Comparison of ENCODE assay signal across 30 mouse cellular contexts in genomic region chr3:83859595-83859994, GRCm38 (mm10). TPM values are rescaled to one million over a fixed set of nuclear protein-coding genes. Genes with fewer than 3 reads are reported as not detected.
DNase-seq lines count a peak whose midpoint lies in the region; ATAC-seq and TF ChIP-seq lines count a peak whose summit lies in the region.
"Had no signal": no experiment of that assay in that cellular context is flagged by ENCODE, and none has a peak within 500 bp of the region (broad histone marks: within the 10 kb centered on the region; RNA-seq: fewer than 3 reads in every experiment).

No protein-coding gene starts in this region.

- 69% methylated on average over 7 of the region's 7 CpGs for WGBS in liver, embryonic 15.5 days (ENCODE audit: insufficient replicate concordance)
- WGBS in liver, embryonic 12.5 days (ENCODE audit: insufficient replicate concordance): 75% methylated on average over 7 of the region's 7 CpGs
- 70% methylated on average over 7 of the region's 7 CpGs for WGBS in liver, postnatal 0 days (ENCODE audit: insufficient replicate concordance)

- no peaks in the 10 kb centered on the region for H3K27me3 ChIP-seq in liver, embryonic 15.5 days
- no peaks in the 10 kb centered on the region; the same call in 1 of the 2 replicates for H3K27me3 ChIP-seq in liver, embryonic 12.5 days (replicated peaks)
- no peaks in the 10 kb centered on the region for H3K27me3 ChIP-seq in Patski
- no peaks in the 10 kb centered on the region for H3K27me3 ChIP-seq in liver, postnatal 0 days (ENCODE audit: insufficient read depth, low read length)
- H3K27me3 ChIP-seq: embryonic facial prominence, embryonic 12.5 days; forebrain, embryonic 12.5 days; heart, embryonic 13.5 days; kidney, embryonic 15.5 days; liver, embryonic 13.5 days; lung, embryonic 15.5 days; neural tube, embryonic 12.5 days had no signal

- H3K4me3 ChIP-seq in liver, embryonic 15.5 days (replicated peaks): no peak overlapping the region
- no peak overlapping the region for H3K4me3 ChIP-seq in liver, embryonic 12.5 days
- no peak overlapping the region for H3K4me3 ChIP-seq in bone marrow macrophage, adult 2 months (ENCODE audit: insufficient read depth, low read length)
- H3K4me3 ChIP-seq in liver, postnatal 0 days (ENCODE audit: low read depth, low read length): no peak overlapping the region
- H3K4me3 ChIP-seq: embryonic facial prominence, embryonic 12.5 days; forebrain, embryonic 12.5 days; heart, embryonic 13.5 days; kidney, embryonic 15.5 days; liver, embryonic 13.5 days; lung, embryonic 15.5 days; myocyte; neural tube, embryonic 12.5 days had no signal

- DNase-seq in Patski (ENCODE audit: low read depth, low spot score): no peak
- no peak for DNase-seq in liver, postnatal 0 days
- DNase-seq in embryo, embryonic 10 days (ENCODE audit: low spot score): no peak
- no peak for DNase-seq in embryo, embryonic 10.5 days (ENCODE audit: low spot score)
- DNase-seq: adrenal gland, postnatal 25 days; cerebellum, adult 8-10 months; cerebellum, postnatal 25 days; embryo, embryonic 11 days; gastrocnemius, postnatal 36 days; heart, postnatal 10 days; kidney, adult 18-20 months; kidney, postnatal 25 days; liver, embryonic 13.5 days; right cerebral cortex, adult 18-20 months; spleen, adult 18-20 months; thymus, postnatal 14 days had no signal

- TF ChIP-seq POLR2A in bone marrow macrophage, adult 2 months (IDR thresholded peaks at IDR 0.05; ENCODE audit: borderline replicate concordance, low read depth, low read length): no peak

- no peak overlapping the region; the same call in 1 of the 2 replicates for H3K4me2 ChIP-seq in liver, embryonic 15.5 days
- no peak overlapping the region for H3K4me2 ChIP-seq in liver, embryonic 12.5 days
- peak overlapping the region; percentile 14; the same call in 1 of the 2 replicates for H3K4me2 ChIP-seq in liver, postnatal 0 days (ENCODE audit: low read depth, low read length)
- H3K4me2 ChIP-seq: embryonic facial prominence, embryonic 12.5 days; forebrain, embryonic 12.5 days; heart, embryonic 13.5 days; kidney, embryonic 15.5 days; liver, embryonic 13.5 days; lung, embryonic 15.5 days; midbrain, embryonic 11.5 days; neural tube, embryonic 12.5 days had no signal

- peak; percentile 26; the same call in 1 of the 2 replicates for TF ChIP-seq EP300 in liver, postnatal 0 days (IDR thresholded peaks at IDR 0.05; ENCODE audit: low read depth)

- in situ Hi-C loops in Patski (cut with MboI; ENCODE audit: low pct_unique_long_range_greater_than_20kb): no loop called here

- H3K4me1 ChIP-seq in liver, embryonic 15.5 days (replicated peaks): peaks cover 6% of the 10 kb centered on the region; the same call in 1 of the 2 replicates
- H3K4me1 ChIP-seq in liver, embryonic 12.5 days: 0 out of 2 replicates have a peak, but pooled peaks cover 6% of the 10 kb centered on the region
- peaks cover 63% of the 10 kb centered on the region for H3K4me1 ChIP-seq in bone marrow macrophage, adult 2 months (ENCODE audit: control insufficient read depth, insufficient read depth, low read length)
- peaks cover 9% of the 10 kb centered on the region for H3K4me1 ChIP-seq in liver, postnatal 0 days (ENCODE audit: insufficient read depth)
- H3K4me1 ChIP-seq: embryonic facial prominence, embryonic 12.5 days; forebrain, embryonic 12.5 days; kidney, embryonic 15.5 days; liver, embryonic 13.5 days; neural tube, embryonic 12.5 days had no signal

- ATAC-seq in liver, embryonic 15.5 days (ENCODE audit: insufficient read depth): no peak
- ATAC-seq in liver, embryonic 12.5 days: no peak
- ATAC-seq in Patski: peak; percentile 22
- ATAC-seq in liver, postnatal 0 days: no peak
- ATAC-seq: activated CD4-positive, CD25-positive, alpha-beta regulatory T cell, adult 4 months; CD4-positive, CD25-positive, alpha-beta regulatory T cell, adult 4 months; hindbrain, embryonic 16.5 days had no signal

- 0 out of 2 replicates have a peak overlapping the region, but pooled peaks have one; percentile 16 for H3K27ac ChIP-seq in liver, embryonic 15.5 days (replicated peaks)
- H3K27ac ChIP-seq in liver, embryonic 12.5 days: no peak overlapping the region
- peak overlapping the region; percentile 60; the same call in 1 of the 2 replicates for H3K27ac ChIP-seq in bone marrow macrophage, adult 2 months (ENCODE audit: insufficient read depth, low read depth, low read length)
- 0 out of 2 replicates have a peak overlapping the region, but pooled peaks have one; percentile 1 for H3K27ac ChIP-seq in liver, postnatal 0 days (ENCODE audit: low read depth)
- H3K27ac ChIP-seq: embryonic facial prominence, embryonic 12.5 days; forebrain, embryonic 12.5 days; heart, embryonic 13.5 days; kidney, embryonic 15.5 days; liver, embryonic 13.5 days; lung, embryonic 15.5 days; neural tube, embryonic 12.5 days had no signal

- POLR2A ChIA-PET in Patski (lab: Charles Lee): no interaction called here

- no peak overlapping the region for H3K9ac ChIP-seq in liver, embryonic 15.5 days
- H3K9ac ChIP-seq in liver, embryonic 12.5 days: no peak overlapping the region
- no peak overlapping the region for H3K9ac ChIP-seq in liver, postnatal 0 days (replicated peaks)
- H3K9ac ChIP-seq: embryonic facial prominence, embryonic 12.5 days; forebrain, embryonic 12.5 days; heart, embryonic 13.5 days; kidney, embryonic 15.5 days; liver, embryonic 13.5 days; lung, embryonic 15.5 days; neural tube, embryonic 12.5 days had no signal

- CTCF ChIA-PET in Patski (lab: Charles Lee): interaction anchor here (0.7 to 2.6 kb wide), 5 partner anchors 8 to 55 kb away, joined by 3 to 9 read pairs (median 4); no protein-coding TSS in a partner anchor

- no peaks in the 10 kb centered on the region for H3K36me3 ChIP-seq in liver, embryonic 15.5 days (replicated peaks)
- H3K36me3 ChIP-seq in liver, embryonic 12.5 days: no peaks in the 10 kb centered on the region
- no peaks in the 10 kb centered on the region for H3K36me3 ChIP-seq in liver, postnatal 0 days (replicated peaks; ENCODE audit: insufficient read depth, low read length)
- H3K36me3 ChIP-seq: embryonic facial prominence, embryonic 12.5 days; forebrain, embryonic 12.5 days; heart, embryonic 13.5 days; kidney, embryonic 15.5 days; liver, embryonic 13.5 days; lung, embryonic 15.5 days; neural tube, embryonic 12.5 days had no signal

- TF ChIP-seq CTCF in Patski (IDR thresholded peaks at IDR 0.05): no peak
- TF ChIP-seq CTCF in bone marrow macrophage, adult 2 months (IDR thresholded peaks at IDR 0.05; ENCODE audit: low read depth, low read length): no peak
- TF ChIP-seq CTCF in liver, postnatal 0 days (IDR thresholded peaks at IDR 0.05; ENCODE audit: low read depth): no peak

- no peaks in the 10 kb centered on the region for H3K9me3 ChIP-seq in liver, embryonic 15.5 days (replicated peaks)
- H3K9me3 ChIP-seq in liver, embryonic 12.5 days (replicated peaks): no peaks in the 10 kb centered on the region
- no peaks in the 10 kb centered on the region for H3K9me3 ChIP-seq in liver, postnatal 0 days (ENCODE audit: low read length)
- H3K9me3 ChIP-seq: embryonic facial prominence, embryonic 12.5 days; forebrain, embryonic 12.5 days; heart, embryonic 13.5 days; kidney, embryonic 15.5 days; liver, embryonic 13.5 days; lung, embryonic 15.5 days; neural tube, embryonic 12.5 days had no signal

RNA-seq across cellular contexts. Expression of gene Tlr2, which starts 18.0 kb away (rescaled TPM):
- polyA plus RNA-seq in liver, embryonic 15.5 days (2015; fragmentation: Nextera tagmentation; extraction: Ambion mirVana): 2.6 and 3.0 TPM in 2 replicates
- 3.0 and 3.2 TPM in 2 replicates for polyA plus RNA-seq in liver, embryonic 12.5 days (2016; fragmentation: Nextera tagmentation; extraction: Ambion mirVana)
- polyA plus RNA-seq in Patski (2021): 23.1 TPM
- polyA plus RNA-seq in bone marrow macrophage, adult 2 months (2012; ENCODE audit: insufficient read depth, insufficient read length, missing spikeins): 120 and 121 TPM in 2 replicates
- 2.1 and 2.5 TPM in 2 replicates for polyA plus RNA-seq in liver, postnatal 0 days (2015; fragmentation: Nextera tagmentation; extraction: Ambion mirVana)
